Mouse (Mus musculus) brain, adult 2 months (tissue): Measurements from ENCODE around the gene Fdx1l.

Experiments
- DNase-seq: peaks from one replicate; pipeline ENCODE4 v3.0.0; 2011; ENCODE audit warnings: low read depth, low spot score

Fdx1l gene

GRCm38 (mm10) chr9:21028560-21029110 is 44.8 kb downstream of the Fdx1l start:
- DNase-seq = no peak

- DNase-seq = no peak
Measured at GRCm38 (mm10) chr9:21027774-21028290, 45.6 kb downstream of the Fdx1l start.

GRCm38 (mm10) chr9:21026849-21027248 is 46.6 kb downstream of the Fdx1l start:
- DNase-seq = no peak

DNA sequence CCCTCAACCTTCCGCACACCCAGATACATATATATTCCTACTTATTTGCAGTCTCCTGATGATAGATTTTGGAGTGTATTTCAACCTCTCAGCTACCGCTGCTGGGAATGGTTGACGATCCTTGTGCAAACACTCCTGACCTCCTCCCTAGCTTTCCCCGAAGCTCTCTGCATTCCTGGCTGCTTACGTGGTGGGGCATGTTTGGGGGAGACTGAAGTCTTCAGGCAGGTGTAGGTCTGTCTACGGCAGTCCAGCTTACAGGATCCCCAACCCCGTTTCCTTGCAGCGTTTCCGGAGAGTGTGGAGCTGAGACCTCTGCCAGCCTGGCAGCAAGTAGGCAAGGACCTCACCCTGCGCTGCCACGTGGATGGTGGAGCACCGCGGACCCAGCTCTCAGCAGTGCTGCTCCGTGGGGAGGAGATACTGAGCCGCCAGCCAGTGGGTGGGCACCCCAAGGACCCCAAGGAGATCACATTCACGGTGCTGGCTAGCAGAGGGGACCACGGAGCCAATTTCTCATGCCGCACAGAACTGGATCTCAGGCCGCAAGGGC is 48.1 kb downstream of the Fdx1l start:
- no peak for DNase-seq

GRCm38 (mm10) chr9:21022726-21023125 is 50.7 kb downstream of the Fdx1l start:
- DNase-seq = no peak

- DNase-seq = no peak
Measured at GRCm38 (mm10) chr9:21022288-21022687, 51.1 kb downstream of the Fdx1l start.

DNA sequence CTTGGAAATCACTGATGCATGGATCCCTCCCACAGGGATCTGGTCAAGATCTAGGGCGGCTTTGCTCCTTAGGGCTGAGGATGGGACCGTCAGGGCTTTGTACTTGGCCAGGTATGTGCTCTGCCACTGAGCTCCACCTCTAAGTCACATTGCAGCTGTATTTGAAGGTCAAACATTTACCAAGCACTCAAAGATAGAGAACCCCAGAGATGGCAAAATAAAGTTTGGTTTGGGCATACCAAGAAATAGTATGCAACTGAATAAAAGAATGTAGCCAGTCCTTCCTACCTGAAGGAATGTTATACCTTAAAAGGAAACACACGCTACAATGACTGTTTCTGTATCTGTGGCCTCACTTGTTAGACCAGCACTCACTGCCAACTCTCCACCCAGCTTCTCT is 52.1 kb downstream of the Fdx1l start:
- no peak for DNase-seq

DNA sequence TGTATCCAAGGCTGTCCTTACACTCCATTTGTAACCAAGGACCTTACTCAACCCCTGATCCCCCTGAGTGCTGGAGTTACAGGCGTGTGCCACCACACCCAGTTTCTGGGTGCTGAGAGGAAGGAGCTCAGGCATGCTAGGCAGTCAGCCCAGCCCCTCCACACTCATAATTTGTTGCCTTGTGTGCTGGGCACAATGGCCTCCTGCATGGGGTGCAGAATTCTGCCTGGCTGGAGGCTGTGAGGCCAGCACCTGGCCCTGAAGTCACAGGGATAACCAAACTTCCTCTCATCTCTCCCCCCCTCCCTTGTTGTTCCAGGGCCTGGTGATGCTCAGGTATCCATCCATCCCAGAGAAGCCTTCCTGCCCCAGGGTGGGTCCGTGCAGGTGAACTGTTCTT is 54.8 kb downstream of the Fdx1l start:
- no peak for DNase-seq
